Mouse (Mus musculus) ES-Bruce4 (cell line): ENCODE results near the gene Ppp1r9b. TPM values are rescaled to one million over a fixed set of nuclear protein-coding genes. Genes with fewer than 3 reads are reported as not detected.

Source experiments
- H3K27ac ChIP-seq: 2 replicates; pipeline ENCODE4 v1.5.1; 2012; ENCODE audit warnings: low read length, inconsistent platforms; ENCODE audit not compliant: insufficient read depth
- H3K27me3 ChIP-seq: 2 replicates; pipeline ENCODE4 v1.6.1; 2012; ENCODE audit warnings: mild to moderate bottlenecking, low read length, inconsistent platforms; ENCODE audit not compliant: control insufficient read depth, poor library complexity, insufficient read depth, severe bottlenecking
- H3K36me3 ChIP-seq: 2 replicates; pipeline ENCODE4 v1.6.1; 2012; ENCODE audit warnings: inconsistent platforms, mild to moderate bottlenecking, low read length, moderate library complexity; ENCODE audit not compliant: control insufficient read depth, poor library complexity, insufficient read depth, severe bottlenecking
- H3K4me1 ChIP-seq: one replicate; pipeline ENCODE4 v1.8.1; 2011; ENCODE audit warnings: low read length; ENCODE audit not compliant: control insufficient read depth, insufficient read depth
- H3K4me3 ChIP-seq: 2 replicates; pipeline ENCODE4 v1.5.1; 2011; ENCODE audit warnings: low read depth, mild to moderate bottlenecking, low read length
- H3K9ac ChIP-seq: 2 replicates; pipeline ENCODE4 v1.6.1; 2012; ENCODE audit warnings: low read depth, mild to moderate bottlenecking, inconsistent platforms; ENCODE audit not compliant: poor library complexity, severe bottlenecking
- H3K9me3 ChIP-seq: replicated peaks from 2 replicates; pipeline ENCODE4 v1.6.1; 2012; ENCODE audit warnings: mild to moderate bottlenecking, low read length, inconsistent platforms; ENCODE audit not compliant: control insufficient read depth, poor library complexity, insufficient read depth, severe bottlenecking
- CTCF ChIP-seq: IDR thresholded peaks from one replicate; pipeline ENCODE4 v1.8.1; 2011; ENCODE audit warnings: low read depth, low read length
- EP300 ChIP-seq: IDR thresholded peaks from 2 replicates; pipeline ENCODE4 v1.6.1; 2011; ENCODE audit warnings: low read depth, low read length; ENCODE audit not compliant: insufficient read depth
- POLR2A ChIP-seq: IDR thresholded peaks from one replicate; pipeline ENCODE4 v1.8.1; 2011; ENCODE audit warnings: low read length; ENCODE audit not compliant: insufficient read depth
- polyA plus RNA-seq: library from polyadenylated mRNA; stranded (reverse); fragments of >200 nt; gene quantifications from 2 replicates; pipeline ENCODE4 v1.2.4, GENCODE M21; 2011; ENCODE audit warnings: low read depth; ENCODE audit not compliant: missing spikeins, insufficient read depth, insufficient read length

The Ppp1r9b gene
- polyA plus RNA-seq, 1 experiment: 20.3 TPM

DNA sequence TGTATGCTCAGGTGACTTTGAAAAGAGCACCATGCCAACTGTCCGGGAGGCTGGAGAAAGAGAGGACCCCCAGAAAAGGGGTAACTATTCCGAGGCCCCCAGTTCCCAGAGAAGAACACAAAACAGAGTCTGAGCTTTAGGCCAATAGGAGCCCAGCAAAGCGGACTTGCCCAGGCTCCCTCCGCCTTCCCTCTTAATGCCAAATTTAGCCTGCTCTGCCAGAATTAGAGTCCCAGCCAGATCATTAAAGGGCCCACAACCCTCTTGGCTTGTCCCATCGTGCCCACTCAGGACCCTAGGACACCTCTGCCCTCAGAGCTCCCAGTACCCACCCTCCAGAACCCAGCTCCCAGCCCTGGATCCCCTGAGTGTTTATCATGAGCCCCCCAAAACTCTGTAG lies 17.9 kb upstream of the Ppp1r9b start:
- Histone ChIP-seq H3K9ac (no peak overlapping the region), H3K27ac (no peak overlapping the region), H3K4me3 (no peak overlapping the region), H3K4me1 (no peaks in the 10 kb centered on the region), H3K27me3 (no peaks in the 10 kb centered on the region), H3K36me3 (no peaks in the 10 kb centered on the region), H3K9me3 (no peaks in the 10 kb centered on the region)
- TF ChIP-seq POLR2A: no peak
- no peak for TF ChIP-seq EP300
- TF ChIP-seq CTCF: no peak

DNA sequence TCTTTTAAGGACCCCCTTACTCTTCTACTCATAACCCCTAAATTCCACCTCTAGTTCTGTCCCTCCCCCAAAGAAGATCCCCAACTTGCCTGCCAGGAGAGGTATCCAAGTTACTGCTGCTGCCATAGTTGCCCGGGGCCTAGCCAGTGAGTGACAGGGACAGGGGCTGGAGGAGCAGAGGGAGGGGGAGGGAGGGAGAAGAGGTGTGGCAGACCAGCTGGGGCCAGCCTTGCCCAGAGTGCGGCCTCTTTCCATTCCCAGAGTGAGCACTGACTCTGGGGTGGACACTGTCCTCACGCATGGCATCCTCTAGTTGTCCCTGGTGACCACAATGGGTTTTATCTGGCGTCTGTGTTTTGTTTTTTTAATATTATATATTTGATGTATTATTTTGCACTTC lies 17.5 kb upstream of the Ppp1r9b start:
- Histone ChIP-seq H3K27ac (no peak overlapping the region), H3K4me3 (no peak overlapping the region), H3K4me1 (no peaks in the 10 kb centered on the region), H3K36me3 (no peaks in the 10 kb centered on the region), H3K9me3 (no peaks in the 10 kb centered on the region), H3K9ac (no peak overlapping the region), H3K27me3 (no peaks in the 10 kb centered on the region)
- TF ChIP-seq POLR2A (no peak), CTCF (no peak), EP300 (no peak)

DNA sequence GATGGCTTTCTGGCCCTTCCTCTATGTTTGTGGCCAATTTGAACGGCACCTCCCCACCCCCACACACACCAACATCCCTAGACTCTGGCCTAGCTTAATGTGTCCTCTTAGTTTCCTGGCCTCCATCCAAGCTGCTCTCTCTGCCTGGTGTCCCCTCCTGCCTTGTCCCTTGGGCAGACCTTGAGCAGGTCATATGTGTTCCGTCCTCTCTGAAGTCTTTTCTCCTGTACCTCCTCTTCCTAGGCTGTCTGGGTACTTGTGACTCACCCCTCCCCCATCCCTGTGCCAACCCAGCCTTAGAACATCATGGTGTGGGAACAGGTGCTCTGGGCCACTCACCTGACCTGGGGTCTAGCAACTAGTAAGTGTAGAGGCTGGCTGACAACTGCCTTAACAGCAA lies 15.9 kb upstream of the Ppp1r9b start:
- Histone ChIP-seq H3K4me3 (no peak overlapping the region), H3K9ac (no peak overlapping the region), H3K27ac (no peak overlapping the region), H3K4me1 (no peaks in the 10 kb centered on the region), H3K27me3 (no peaks in the 10 kb centered on the region), H3K36me3 (no peaks in the 10 kb centered on the region), H3K9me3 (no peaks in the 10 kb centered on the region)
- TF ChIP-seq EP300 (no peak), POLR2A (no peak), CTCF (no peak)

DNA sequence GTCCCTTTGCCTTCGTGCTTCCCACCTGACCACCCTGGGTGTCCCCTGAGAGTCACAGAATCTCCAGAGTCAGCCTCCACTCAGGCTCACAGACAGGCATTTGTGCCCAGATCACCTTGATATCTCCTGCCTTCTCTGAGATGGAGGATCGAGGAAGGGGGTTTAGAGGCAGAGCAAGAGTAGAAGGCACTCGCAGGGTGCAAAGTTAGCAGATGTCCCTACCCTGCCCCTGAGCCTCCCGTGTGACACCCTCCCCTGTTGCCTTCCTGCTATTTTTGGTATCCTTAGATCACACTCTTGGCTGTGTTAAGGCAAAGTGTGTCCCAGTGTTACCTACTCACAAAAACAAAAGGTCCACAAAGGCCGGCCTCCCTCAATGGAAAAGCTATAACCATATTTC lies 14.6 kb upstream of the Ppp1r9b start, which contains the start of gene Sgca:
TSS of gene Sgca (minus strand) at position 129 of the 400 bp plus-strand sequence.
- H3K4me1 ChIP-seq: no peaks in the 10 kb centered on the region
- TF ChIP-seq EP300 (no peak), POLR2A (no peak), CTCF (no peak)
- no peak within 1 kb of the TSS for H3K9ac ChIP-seq

DNA sequence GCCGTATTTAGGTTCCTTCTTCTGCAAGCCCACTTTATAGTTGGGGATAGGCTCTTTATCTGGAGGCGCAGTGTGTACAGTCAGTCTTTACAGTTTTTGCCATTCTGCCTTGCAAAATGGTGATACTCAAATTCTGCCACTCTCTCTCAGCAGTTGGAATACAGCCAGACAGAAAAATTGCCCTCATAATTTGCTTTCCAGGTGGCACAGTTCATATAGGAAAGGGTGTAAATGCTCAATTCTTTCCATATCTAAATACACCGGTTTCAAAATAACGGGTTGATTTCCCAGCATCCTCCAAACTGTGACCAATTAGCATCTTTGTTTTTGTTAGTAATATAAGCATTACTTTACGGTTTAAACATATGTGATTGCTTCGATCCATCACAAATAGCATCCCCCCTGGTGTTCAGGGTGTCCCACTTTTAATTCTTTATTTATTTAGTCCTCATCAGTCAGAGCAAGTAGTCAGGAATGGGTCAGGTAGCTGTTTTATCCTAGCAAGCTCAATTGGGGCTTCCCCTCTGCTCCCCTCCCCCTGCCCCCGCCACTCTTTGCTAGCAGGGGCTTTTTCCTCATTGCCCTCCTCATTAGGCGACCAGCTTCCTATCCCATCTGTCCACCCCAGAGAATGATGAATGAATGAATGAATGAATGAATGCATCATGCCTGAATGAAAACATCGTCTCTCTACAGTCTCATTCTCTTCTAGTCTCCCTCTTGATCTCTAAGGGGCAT lies 12.5 kb upstream of the Ppp1r9b start:
- Histone ChIP-seq H3K9ac (no peak overlapping the region), H3K27me3 (no peaks in the 10 kb centered on the region), H3K4me3 (no peak overlapping the region), H3K9me3 (no peaks in the 10 kb centered on the region), H3K4me1 (no peaks in the 10 kb centered on the region), H3K36me3 (no peaks in the 10 kb centered on the region), H3K27ac (no peak overlapping the region)
- no peak for TF ChIP-seq CTCF
- no peak for TF ChIP-seq POLR2A
- no peak for TF ChIP-seq EP300

More for the DNA sequence above, 14.6 kb upstream of the Ppp1r9b start, which contains the start of gene Sgca:
- no peaks in the 10 kb centered on the region for H3K36me3 ChIP-seq
- no peaks in the 10 kb centered on the region for H3K9me3 ChIP-seq
- no peak within 1 kb of the TSS for H3K4me3 ChIP-seq
- H3K27me3 ChIP-seq: no peaks in the 10 kb centered on the region
- no peak within 1 kb of the TSS for H3K27ac ChIP-seq

DNA sequence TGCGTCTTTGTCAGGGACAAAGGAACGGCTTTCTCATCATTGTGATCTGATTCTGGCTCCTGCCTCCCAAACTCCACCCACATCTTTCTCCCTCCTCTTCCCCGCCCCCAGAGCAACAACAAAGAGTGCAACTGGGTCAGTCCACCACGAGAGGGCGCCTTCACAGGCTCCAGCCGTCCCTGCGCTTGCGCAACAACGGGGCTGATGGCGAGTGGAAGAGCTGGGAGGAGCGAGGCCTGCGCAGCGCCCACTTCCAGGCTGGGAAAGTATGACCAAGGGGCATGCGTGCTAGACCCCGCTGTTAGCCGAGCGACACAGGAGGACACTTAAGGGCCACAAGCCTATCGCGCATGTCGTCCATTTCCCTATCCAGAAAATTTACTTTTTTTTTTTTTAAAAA lies 11.9 kb upstream of the Ppp1r9b start:
- no peaks in the 10 kb centered on the region for H3K36me3 ChIP-seq
- TF ChIP-seq CTCF (peak; percentile 96), EP300 (peak; percentile 59; the same call in 1 of the 2 replicates), POLR2A (no peak)
- H3K9me3 ChIP-seq: no peaks in the 10 kb centered on the region
- H3K27me3 ChIP-seq: no peaks in the 10 kb centered on the region
- H3K9ac ChIP-seq: no peak overlapping the region; the same call in 1 of the 2 replicates
- no peak overlapping the region for H3K27ac ChIP-seq
- H3K4me1 ChIP-seq: no peaks in the 10 kb centered on the region
- no peak overlapping the region for H3K4me3 ChIP-seq
